Mouse (Mus musculus): ENCODE results near the gene Ezr. TPM values are rescaled to one million over a fixed set of nuclear protein-coding genes. Genes with fewer than 3 reads are reported as not detected.
"Not testable (repeated sequence)": the region's sequence is repeated elsewhere in the genome, so short reads cannot be mapped to it uniquely, and the experiment has no call there.

Gene Ezr
- polyA plus RNA-seq, 1 experiment, result 123 TPM

DNA sequence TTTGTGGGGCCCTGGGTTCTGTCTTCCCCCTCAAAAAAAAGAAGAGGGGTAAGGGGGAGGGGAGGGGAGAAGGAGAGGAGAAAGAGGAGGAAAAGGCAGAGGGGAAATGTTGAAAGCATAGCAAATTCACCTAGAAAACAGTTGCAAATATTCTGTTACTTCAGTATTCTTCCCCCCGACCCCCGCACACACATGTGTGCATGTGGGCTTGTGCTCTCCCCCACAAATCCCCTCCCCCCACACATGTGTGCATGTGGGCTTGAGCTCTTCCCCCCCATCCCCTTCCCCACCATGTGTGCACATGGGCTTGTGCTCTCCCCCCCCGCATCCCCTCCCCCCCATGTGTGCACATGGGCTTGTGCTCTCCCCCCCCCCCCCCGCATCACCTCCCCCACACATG is 93.2 kb downstream of the Ezr start:
- not testable (repeated sequence) for H3K27me3 ChIP-seq (replicated peaks); H3K36me3 ChIP-seq (replicated peaks; ENCODE audit: low read length); H3K9me3 ChIP-seq; H3K4me3 ChIP-seq (replicated peaks); H3K4me1 ChIP-seq

Other genes with a start within 250 kb of the Ezr start
- gene Dynlt1c, start 181.1 kb downstream of the Ezr start, polyA plus RNA-seq (2012; ENCODE audit: insufficient read depth, low replicate concordance), result 0.79 TPM in 1 of 2 replicates, not detected in the other
- 0.47 and 10.5 TPM in 2 replicates for gene Dynlt1f, start 126.9 kb downstream of the Ezr start, polyA plus RNA-seq (2012; ENCODE audit: insufficient read depth, low replicate concordance)
- 0.37 TPM in 1 of 2 replicates, not detected in the other for gene Sytl3, start 123.7 kb downstream of the Ezr start, polyA plus RNA-seq (2012; ENCODE audit: insufficient read depth, low replicate concordance)
- gene Rsph3b, start 165.9 kb upstream of the Ezr start, polyA plus RNA-seq (2012; ENCODE audit: insufficient read depth, low replicate concordance), result 17.3 and 31.1 TPM in 2 replicates
- gene Tagap1, start 178.4 kb upstream of the Ezr start, polyA plus RNA-seq (2012; ENCODE audit: insufficient read depth, low replicate concordance), result 2.2 TPM in 1 of 2 replicates, not detected in the other
- gene Rnaset2b, start 187.8 kb upstream of the Ezr start, polyA plus RNA-seq (2012; ENCODE audit: insufficient read depth, low replicate concordance), result 274 and 598 TPM in 2 replicates
- not detected in 2 replicates for gene Gm49721, start 196.1 kb upstream of the Ezr start, polyA plus RNA-seq (2012; ENCODE audit: insufficient read depth, low replicate concordance)
- gene Gm1604a, start 242.8 kb upstream of the Ezr start, polyA plus RNA-seq (2012; ENCODE audit: insufficient read depth, low replicate concordance), result 1.2 and 3.0 TPM in 2 replicates

Measured in megakaryocyte, embryonic 14.5 days (primary cell).